ENCODE assay signal across 8 mouse cellular contexts in genomic region chr13:42917251-42917650, GRCm38 (mm10).
A peak's percentile ranks its signal among the peaks of the same experiment; 100 is the strongest.
DNase-seq lines count a peak whose midpoint lies in the region; ATAC-seq lines count a peak whose summit lies in the region.

No protein-coding gene starts in this region.

- ATAC-seq in heart, embryonic 16.5 days (replicated peaks; ENCODE audit: extremely low read depth, insufficient read depth, low FRiP score) = 0 out of 2 replicates have a peak, but pooled peaks have one; percentile 45

- no peaks in the 10 kb centered on the region for H3K27me3 ChIP-seq in heart, embryonic 16.5 days (ENCODE audit: control insufficient read depth, insufficient read depth, low read length)

- peak; percentile 49 to 66 for DNase-seq in left cerebral cortex, postnatal 10 days (ENCODE audit: extremely low spot score in 1 of 2, low spot score in 2 of 2)
- DNase-seq in left cerebral cortex, adult 8-10 months (ENCODE audit: low spot score in 2 of 2) = no peak
- peak; percentile 92 to 93 for DNase-seq in cerebellum, postnatal 10 days
- peak; percentile 75 to 78 for DNase-seq in kidney, postnatal 25 days
- DNase-seq in lung, postnatal 36 days = peak; percentile 50
- DNase-seq in thymus, postnatal 4 days = no peak
- no peak for DNase-seq in spleen, postnatal 14 days (ENCODE audit: low spot score in 2 of 2)

- intact Hi-C loops in left cerebral cortex, postnatal 10 days (cut with DNase I) = loop anchor here (10.0 kb wide), 1 partner anchor 78 kb away; no protein-coding TSS in a partner anchor

- WGBS in heart, embryonic 16.5 days = 31% methylated on average over 6 of the region's 6 CpGs

- H3K4me1 ChIP-seq in heart, embryonic 16.5 days (ENCODE audit: control insufficient read depth, insufficient read depth, low read length) = no peaks in the 10 kb centered on the region

- H3K27ac ChIP-seq in heart, embryonic 16.5 days (ENCODE audit: low read length) = no peak overlapping the region

- H3K4me2 ChIP-seq in heart, embryonic 16.5 days (ENCODE audit: low read depth, low read length) = peak overlapping the region; percentile 94

- H3K36me3 ChIP-seq in heart, embryonic 16.5 days (ENCODE audit: control insufficient read depth, insufficient read depth) = no peaks in the 10 kb centered on the region

- peak overlapping the region; percentile 74 for H3K4me3 ChIP-seq in heart, embryonic 16.5 days (ENCODE audit: low read length)

- H3K9me3 ChIP-seq in heart, embryonic 16.5 days (replicated peaks; ENCODE audit: control insufficient read depth, low read length) = no peaks in the 10 kb centered on the region

- H3K9ac ChIP-seq in heart, embryonic 16.5 days (ENCODE audit: low read length) = no peak overlapping the region

Comparison
In these comparisons a context has a peak if more than half of its experiments do, and no peak if none do; other contexts are left out.
1. DNase-seq: peak in left cerebral cortex, postnatal 10 days (2 of 2), cerebellum, postnatal 10 days (2 of 2), kidney, postnatal 25 days (2 of 2) and lung, postnatal 36 days (single experiment); none in left cerebral cortex, adult 8-10 months (0 of 2), thymus, postnatal 4 days (single experiment) and spleen, postnatal 14 days (0 of 2).